Mouse (Mus musculus): ENCODE measurements at regions not wholly inside any gene's neighbourhood (a gene's known extent, or its start where the extent isn't known, plus 50 kb on each side); places are given as distances from the start of the nearest gene placed in this dataset.

DNA sequence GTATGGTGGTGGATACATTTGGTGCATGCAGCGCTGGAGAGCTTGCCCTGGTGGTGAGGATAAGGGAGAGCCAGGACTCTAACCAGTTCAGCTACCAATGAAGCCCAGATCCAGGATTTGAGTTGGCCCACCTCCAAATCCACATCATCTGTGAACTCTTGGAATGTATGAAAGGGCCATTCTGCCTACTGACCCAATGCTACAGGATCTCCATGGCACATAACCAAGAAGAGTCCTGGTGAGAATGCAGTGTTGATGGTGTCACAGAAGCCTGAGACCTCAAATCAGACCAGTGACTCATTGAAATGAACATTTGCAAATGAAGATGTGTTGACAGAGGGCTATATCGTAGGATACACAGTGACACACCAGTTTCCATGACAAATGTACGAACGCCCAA, 121.0 kb upstream of the Slitrk5 start:
- Histone ChIP-seq H3K4me2 (ENCODE audit: low read depth, low read length, poor library complexity, severe bottlenecking) (no peak overlapping the region), H3K36me3 (ENCODE audit: insufficient read depth, low read length) (no peaks in the 10 kb centered on the region), H3K4me3 (ENCODE audit: low read depth, low read length) (no peak overlapping the region), H3K27me3 (ENCODE audit: insufficient read depth, low read length) (no peaks in the 10 kb centered on the region), H3K27ac (ENCODE audit: low read depth, low read length) (no peak overlapping the region), H3K9me3 (ENCODE audit: low read length) (no peaks in the 10 kb centered on the region), H3K9ac (replicated peaks; ENCODE audit: low read length, poor library complexity, severe bottlenecking) (no peak overlapping the region), H3K4me1 (ENCODE audit: insufficient read depth, low read length) (no peaks in the 10 kb centered on the region)
- ATAC-seq (ENCODE audit: low FRiP score), result no peak
- no peak for TF ChIP-seq CTCF (IDR thresholded peaks at IDR 0.05)
- DNase-seq (ENCODE audit: low spot score), result peak; percentile 1
- WGBS, result 86% methylated on average over 4 of the region's 4 CpGs

DNA sequence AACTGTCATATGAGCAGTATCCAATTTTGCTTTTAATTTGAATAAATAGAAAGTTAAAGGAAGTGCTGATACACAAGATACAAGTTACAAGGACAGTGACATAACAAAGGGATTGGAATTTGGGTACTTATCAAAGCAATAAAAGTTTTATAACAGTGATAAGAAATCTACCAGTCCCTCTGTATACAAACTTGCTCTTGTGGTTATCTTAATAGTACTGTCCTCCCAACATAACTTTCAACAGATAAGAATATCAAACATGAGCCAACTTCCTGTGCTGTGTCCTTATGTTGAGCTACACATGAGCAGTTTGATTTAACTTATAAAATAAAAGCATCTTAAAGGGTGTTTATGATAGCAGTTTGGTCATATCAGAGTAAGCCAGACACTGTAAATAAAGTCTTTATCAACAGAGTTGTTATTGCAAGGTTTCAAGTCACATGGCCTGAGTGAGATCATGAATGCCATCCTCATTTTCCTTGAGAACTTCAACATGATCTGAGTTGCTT, 105.5 kb upstream of the Slitrk5 start:
- TF ChIP-seq CTCF (IDR thresholded peaks at IDR 0.05), result no peak

DNA sequence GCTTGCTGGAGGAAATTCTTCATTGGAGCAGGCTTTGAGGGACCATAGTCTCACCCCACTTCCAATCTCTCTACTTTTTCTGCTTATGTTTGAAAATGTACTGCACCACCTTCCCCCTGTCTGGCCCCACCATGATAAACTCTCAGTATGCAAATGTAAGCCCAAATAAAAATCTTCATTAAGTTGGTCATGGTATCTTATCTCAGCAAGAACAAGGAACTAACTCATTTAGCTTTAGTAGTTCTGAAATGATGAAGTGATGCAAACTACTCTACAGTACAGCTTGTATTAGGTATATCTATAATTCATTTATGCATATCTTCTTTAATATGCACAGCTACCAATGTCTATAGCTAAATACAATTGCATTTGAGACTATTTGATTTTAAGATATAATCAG, 97.4 kb upstream of the Slitrk5 start:
- Histone ChIP-seq H3K27ac (ENCODE audit: low read depth, low read length) (no peak overlapping the region), H3K4me3 (ENCODE audit: low read depth, low read length) (no peak overlapping the region), H3K4me1 (ENCODE audit: insufficient read depth, low read length) (no peaks in the 10 kb centered on the region), H3K4me2 (ENCODE audit: low read depth, low read length, poor library complexity, severe bottlenecking) (no peak overlapping the region), H3K36me3 (ENCODE audit: insufficient read depth, low read length) (no peaks in the 10 kb centered on the region), H3K9ac (replicated peaks; ENCODE audit: low read length, poor library complexity, severe bottlenecking) (no peak overlapping the region), H3K27me3 (ENCODE audit: insufficient read depth, low read length) (no peaks in the 10 kb centered on the region), H3K9me3 (ENCODE audit: low read length) (no peaks in the 10 kb centered on the region)
- no peak for ATAC-seq (ENCODE audit: low FRiP score)
- TF ChIP-seq CTCF (IDR thresholded peaks at IDR 0.05), result no peak
- no peak for DNase-seq (ENCODE audit: low spot score)

More for the DNA sequence above, 105.5 kb upstream of the Slitrk5 start:
- Histone ChIP-seq H3K36me3 (ENCODE audit: insufficient read depth, low read length) (no peaks in the 10 kb centered on the region), H3K4me2 (ENCODE audit: low read depth, low read length, poor library complexity, severe bottlenecking) (no peak overlapping the region), H3K27me3 (ENCODE audit: insufficient read depth, low read length) (no peaks in the 10 kb centered on the region), H3K9me3 (ENCODE audit: low read length) (no peaks in the 10 kb centered on the region), H3K4me1 (ENCODE audit: insufficient read depth, low read length) (no peaks in the 10 kb centered on the region), H3K9ac (replicated peaks; ENCODE audit: low read length, poor library complexity, severe bottlenecking) (no peak overlapping the region), H3K4me3 (ENCODE audit: low read depth, low read length) (no peak overlapping the region), H3K27ac (ENCODE audit: low read depth, low read length) (no peak overlapping the region)
- ATAC-seq (ENCODE audit: low FRiP score), result no peak
- DNase-seq (ENCODE audit: low spot score), result no peak

DNA sequence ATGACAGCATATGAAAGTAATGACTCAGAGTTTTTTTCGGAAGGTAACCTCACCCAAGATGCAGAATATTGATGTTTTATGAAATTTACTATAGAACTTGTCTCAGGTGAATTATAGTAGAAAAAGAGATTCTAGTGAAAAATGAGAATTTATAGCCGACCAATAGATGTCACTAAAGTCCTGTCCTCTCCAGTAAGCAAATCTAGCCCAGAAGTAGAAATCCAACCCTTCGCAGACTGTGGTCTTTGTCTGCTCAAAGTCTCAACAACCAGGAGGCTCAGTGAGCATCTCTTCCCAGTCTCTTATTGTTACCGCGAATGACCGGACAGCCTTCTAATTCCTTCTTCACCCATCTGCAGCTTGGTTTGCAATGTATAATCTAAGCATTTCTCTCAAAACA, 91.8 kb upstream of the Slitrk5 start:
- H3K4me1 ChIP-seq (ENCODE audit: insufficient read depth, low read length), result no peaks in the 10 kb centered on the region
- WGBS, result 72% methylated on average over 6 of the region's 6 CpGs
- ATAC-seq (ENCODE audit: low FRiP score) (no peak), DNase-seq (ENCODE audit: low spot score) (peak; percentile 24)
- no peak overlapping the region for H3K9ac ChIP-seq (replicated peaks; ENCODE audit: low read length, poor library complexity, severe bottlenecking)
- no peak overlapping the region for H3K4me3 ChIP-seq (ENCODE audit: low read depth, low read length)
- no peaks in the 10 kb centered on the region for H3K9me3 ChIP-seq (ENCODE audit: low read length)
- H3K27me3 ChIP-seq (ENCODE audit: insufficient read depth, low read length), result no peaks in the 10 kb centered on the region
- no peak overlapping the region for H3K4me2 ChIP-seq (ENCODE audit: low read depth, low read length, poor library complexity, severe bottlenecking)
- H3K27ac ChIP-seq (ENCODE audit: low read depth, low read length), result no peak overlapping the region
- peak; percentile 62 for TF ChIP-seq CTCF (IDR thresholded peaks at IDR 0.05)
- no peaks in the 10 kb centered on the region for H3K36me3 ChIP-seq (ENCODE audit: insufficient read depth, low read length)

DNA sequence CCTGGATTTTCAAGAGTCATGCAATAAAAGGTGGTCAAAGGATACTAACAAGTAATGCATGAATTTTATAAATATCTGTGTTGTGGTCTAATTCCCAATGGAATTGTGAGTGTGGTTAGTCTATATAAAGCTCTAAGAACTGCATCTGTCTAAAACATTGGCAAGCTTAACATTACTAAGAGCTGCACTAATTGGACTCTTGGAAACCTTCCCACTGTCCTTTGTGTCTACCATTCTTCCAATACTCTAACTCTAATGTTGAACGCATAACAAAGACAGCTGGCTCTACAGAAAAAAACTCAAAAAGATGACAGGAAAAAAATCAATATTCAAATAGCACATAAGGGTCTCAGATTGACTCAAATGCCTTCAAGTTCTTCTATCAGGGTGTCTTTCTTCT, 58.1 kb upstream of the Slitrk5 start:
- 65% methylated on average over 1 of the region's 1 CpGs for WGBS
- no peak overlapping the region for H3K9ac ChIP-seq (replicated peaks; ENCODE audit: low read length, poor library complexity, severe bottlenecking)
- DNase-seq (ENCODE audit: low spot score), result peak; percentile 5

DNA sequence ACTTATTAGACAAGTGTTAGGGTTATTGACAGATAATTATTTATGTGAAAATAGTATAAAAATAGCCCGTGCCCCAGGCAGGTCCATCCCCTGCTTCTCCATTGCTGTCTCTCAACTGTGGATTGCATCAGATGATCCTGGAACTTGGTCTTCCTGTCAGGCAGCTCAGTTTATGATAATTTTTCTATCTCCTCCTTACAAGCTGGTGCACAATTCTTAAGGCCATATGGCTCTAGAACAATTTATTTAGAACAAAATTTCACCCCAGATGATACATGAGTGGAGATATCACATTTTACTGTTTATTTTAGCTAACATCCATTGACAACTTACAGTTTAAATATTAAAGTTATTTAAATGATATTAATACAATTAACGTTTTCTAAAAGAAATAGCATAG, 54.1 kb upstream of the Slitrk5 start:
- Histone ChIP-seq H3K4me2 (ENCODE audit: low read depth, low read length, poor library complexity, severe bottlenecking) (no peak overlapping the region), H3K9me3 (ENCODE audit: low read length) (no peaks in the 10 kb centered on the region), H3K4me1 (ENCODE audit: insufficient read depth, low read length) (no peaks in the 10 kb centered on the region), H3K27ac (ENCODE audit: low read depth, low read length) (no peak overlapping the region), H3K9ac (replicated peaks; ENCODE audit: low read length, poor library complexity, severe bottlenecking) (no peak overlapping the region), H3K4me3 (ENCODE audit: low read depth, low read length) (no peak overlapping the region), H3K27me3 (ENCODE audit: insufficient read depth, low read length) (no peaks in the 10 kb centered on the region), H3K36me3 (ENCODE audit: insufficient read depth, low read length) (no peaks in the 10 kb centered on the region)
- 85% methylated on average over 2 of the region's 2 CpGs for WGBS
- no peak for TF ChIP-seq CTCF (IDR thresholded peaks at IDR 0.05)
- ATAC-seq (ENCODE audit: low FRiP score) (no peak), DNase-seq (ENCODE audit: low spot score) (no peak)

More for the DNA sequence above, 58.1 kb upstream of the Slitrk5 start:
- no peak overlapping the region for H3K27ac ChIP-seq (ENCODE audit: low read depth, low read length)
- no peak for TF ChIP-seq CTCF (IDR thresholded peaks at IDR 0.05)
- no peaks in the 10 kb centered on the region for H3K27me3 ChIP-seq (ENCODE audit: insufficient read depth, low read length)
- no peak overlapping the region for H3K4me3 ChIP-seq (ENCODE audit: low read depth, low read length)
- no peak for ATAC-seq (ENCODE audit: low FRiP score)
- H3K36me3 ChIP-seq (ENCODE audit: insufficient read depth, low read length), result no peaks in the 10 kb centered on the region
- no peaks in the 10 kb centered on the region for H3K9me3 ChIP-seq (ENCODE audit: low read length)
- H3K4me1 ChIP-seq (ENCODE audit: insufficient read depth, low read length), result no peaks in the 10 kb centered on the region
- H3K4me2 ChIP-seq (ENCODE audit: low read depth, low read length, poor library complexity, severe bottlenecking), result no peak overlapping the region

Measured in midbrain, postnatal 0 days (tissue).